Mouse (Mus musculus): ENCODE results near the gene Mgat5. TPM values are rescaled to one million over a fixed set of nuclear protein-coding genes. Genes with fewer than 3 reads are reported as not detected.

Gene Mgat5
- total and polyA plus RNA-seq, 3 experiments, result 0.16 TPM; not detected in 2

GRCm38 (mm10) chr1:127299774-127300173 is 95.0 kb downstream of the Mgat5 start:
- H3K27me3 ChIP-seq (ENCODE audit: insufficient read depth, low read length), result no peaks in the 10 kb centered on the region
- no peak for TF ChIP-seq CTCF (IDR thresholded peaks at IDR 0.05; ENCODE audit: low read depth, low read length)
- no peak for TF ChIP-seq POLR2AphosphoS5 (IDR thresholded peaks at IDR 0.05; ENCODE audit: insufficient replicate concordance, low read depth, low read length)
- no peak for TF ChIP-seq GATA1 (IDR thresholded peaks at IDR 0.05; ENCODE audit: borderline replicate concordance, low read length)
- no peak for TF ChIP-seq GATA2 (IDR thresholded peaks at IDR 0.05; ENCODE audit: borderline replicate concordance, low read depth, low read length)
- TF ChIP-seq TAL1 (conservative IDR thresholded peaks at IDR 0.05; ENCODE audit: low read depth, low read length), result no peak
- H3K4me3 ChIP-seq (ENCODE audit: low read depth, low read length), result no peak overlapping the region
- ATAC-seq (ENCODE audit: extremely low read depth, insufficient number of reproducible peaks, low FRiP score, poor library complexity, severe bottlenecking) (no peak), DNase-seq (ENCODE audit: low spot score) (no peak)
- no peaks in the 10 kb centered on the region for H3K4me1 ChIP-seq (ENCODE audit: insufficient read depth, low read depth, low read length)
- peaks cover 67% of the 10 kb centered on the region for H3K9me3 ChIP-seq (replicated peaks)
- H3K36me3 ChIP-seq (replicated peaks), result no peaks in the 10 kb centered on the region

- no peaks in the 10 kb centered on the region for H3K4me1 ChIP-seq (ENCODE audit: insufficient read depth, low read depth, low read length)
- DNase-seq (ENCODE audit: low spot score), result no peak
- no peak overlapping the region for H3K4me3 ChIP-seq (ENCODE audit: low read depth, low read length)
- ATAC-seq (ENCODE audit: extremely low read depth, insufficient number of reproducible peaks, low FRiP score, poor library complexity, severe bottlenecking), result no peak
- no peaks in the 10 kb centered on the region for H3K36me3 ChIP-seq (replicated peaks)
- peaks cover 72% of the 10 kb centered on the region for H3K9me3 ChIP-seq (replicated peaks)
- no peaks in the 10 kb centered on the region for H3K27me3 ChIP-seq (ENCODE audit: insufficient read depth, low read length)
- TF ChIP-seq TAL1 (conservative IDR thresholded peaks at IDR 0.05; ENCODE audit: low read depth, low read length) (no peak), GATA1 (IDR thresholded peaks at IDR 0.05; ENCODE audit: borderline replicate concordance, low read length) (no peak), POLR2AphosphoS5 (IDR thresholded peaks at IDR 0.05; ENCODE audit: insufficient replicate concordance, low read depth, low read length) (no peak), GATA2 (IDR thresholded peaks at IDR 0.05; ENCODE audit: borderline replicate concordance, low read depth, low read length) (no peak), CTCF (IDR thresholded peaks at IDR 0.05; ENCODE audit: low read depth, low read length) (no peak)
These were observed 96.2 kb downstream of the Mgat5 start for GRCm38 (mm10) chr1:127301038-127301437.

GRCm38 (mm10) chr1:127302620-127303019 is 97.8 kb downstream of the Mgat5 start:
- Histone ChIP-seq H3K36me3 (replicated peaks) (no peaks in the 10 kb centered on the region), H3K27me3 (ENCODE audit: insufficient read depth, low read length) (no peaks in the 10 kb centered on the region), H3K4me1 (ENCODE audit: insufficient read depth, low read depth, low read length) (no peaks in the 10 kb centered on the region), H3K4me3 (ENCODE audit: low read depth, low read length) (no peak overlapping the region), H3K9me3 (replicated peaks) (peaks cover 79% of the 10 kb centered on the region)
- no peak for TF ChIP-seq GATA2 (IDR thresholded peaks at IDR 0.05; ENCODE audit: borderline replicate concordance, low read depth, low read length)
- TF ChIP-seq POLR2AphosphoS5 (IDR thresholded peaks at IDR 0.05; ENCODE audit: insufficient replicate concordance, low read depth, low read length), result no peak
- no peak for TF ChIP-seq CTCF (IDR thresholded peaks at IDR 0.05; ENCODE audit: low read depth, low read length)
- TF ChIP-seq TAL1 (conservative IDR thresholded peaks at IDR 0.05; ENCODE audit: low read depth, low read length), result no peak
- no peak for TF ChIP-seq GATA1 (IDR thresholded peaks at IDR 0.05; ENCODE audit: borderline replicate concordance, low read length)
- ATAC-seq (ENCODE audit: extremely low read depth, insufficient number of reproducible peaks, low FRiP score, poor library complexity, severe bottlenecking) (no peak), DNase-seq (ENCODE audit: low spot score) (no peak)

GRCm38 (mm10) chr1:127303791-127304190 is 99.0 kb downstream of the Mgat5 start:
- H3K27me3 ChIP-seq (ENCODE audit: insufficient read depth, low read length), result no peaks in the 10 kb centered on the region
- no peaks in the 10 kb centered on the region for H3K4me1 ChIP-seq (ENCODE audit: insufficient read depth, low read depth, low read length)
- H3K9me3 ChIP-seq (replicated peaks), result peaks cover 86% of the 10 kb centered on the region
- H3K36me3 ChIP-seq (replicated peaks), result no peaks in the 10 kb centered on the region
- ATAC-seq (ENCODE audit: extremely low read depth, insufficient number of reproducible peaks, low FRiP score, poor library complexity, severe bottlenecking) (no peak), DNase-seq (ENCODE audit: low spot score) (no peak)
- H3K4me3 ChIP-seq (ENCODE audit: low read depth, low read length), result no peak overlapping the region
- TF ChIP-seq GATA2 (IDR thresholded peaks at IDR 0.05; ENCODE audit: borderline replicate concordance, low read depth, low read length) (no peak), TAL1 (conservative IDR thresholded peaks at IDR 0.05; ENCODE audit: low read depth, low read length) (no peak), GATA1 (IDR thresholded peaks at IDR 0.05; ENCODE audit: borderline replicate concordance, low read length) (no peak), CTCF (IDR thresholded peaks at IDR 0.05; ENCODE audit: low read depth, low read length) (no peak), POLR2AphosphoS5 (IDR thresholded peaks at IDR 0.05; ENCODE audit: insufficient replicate concordance, low read depth, low read length) (no peak)

GRCm38 (mm10) chr1:127304281-127304680 is 99.5 kb downstream of the Mgat5 start:
- Histone ChIP-seq H3K9me3 (replicated peaks) (peaks cover 87% of the 10 kb centered on the region), H3K36me3 (replicated peaks) (no peaks in the 10 kb centered on the region), H3K4me1 (ENCODE audit: insufficient read depth, low read depth, low read length) (no peaks in the 10 kb centered on the region), H3K27me3 (ENCODE audit: insufficient read depth, low read length) (no peaks in the 10 kb centered on the region), H3K4me3 (ENCODE audit: low read depth, low read length) (no peak overlapping the region)
- DNase-seq (ENCODE audit: low spot score) (no peak), ATAC-seq (ENCODE audit: extremely low read depth, insufficient number of reproducible peaks, low FRiP score, poor library complexity, severe bottlenecking) (no peak)
- no peak for TF ChIP-seq POLR2AphosphoS5 (IDR thresholded peaks at IDR 0.05; ENCODE audit: insufficient replicate concordance, low read depth, low read length)
- TF ChIP-seq CTCF (IDR thresholded peaks at IDR 0.05; ENCODE audit: low read depth, low read length), result no peak

GRCm38 (mm10) chr1:127305582-127305981 is 100.8 kb downstream of the Mgat5 start:
- no peaks in the 10 kb centered on the region for H3K36me3 ChIP-seq (replicated peaks)
- DNase-seq (ENCODE audit: low spot score), result no peak
- H3K4me1 ChIP-seq (ENCODE audit: insufficient read depth, low read depth, low read length), result no peaks in the 10 kb centered on the region

More at GRCm38 (mm10) chr1:127305582-127305981, 100.8 kb downstream of the Mgat5 start:
- Histone ChIP-seq H3K4me3 (ENCODE audit: low read depth, low read length) (no peak overlapping the region), H3K27me3 (ENCODE audit: insufficient read depth, low read length) (no peaks in the 10 kb centered on the region), H3K9me3 (replicated peaks) (peaks cover 86% of the 10 kb centered on the region)
- no peak for ATAC-seq (ENCODE audit: extremely low read depth, insufficient number of reproducible peaks, low FRiP score, poor library complexity, severe bottlenecking)
- no peak for TF ChIP-seq TAL1 (conservative IDR thresholded peaks at IDR 0.05; ENCODE audit: low read depth, low read length)

Measured in G1E (cell line).